Mouse (Mus musculus) forebrain, embryonic 16.5 days (tissue): ENCODE data around the gene Scamp4. TPM values are rescaled to one million over a fixed set of nuclear protein-coding genes. Genes with fewer than 3 reads are reported as not detected.

Source experiments
- ATAC-seq: fragments of 200-750 bp; cut with Nextera tagmentation; 2 replicates; pipeline ENCODE4 v1.8.0; 2017; ENCODE audit warnings: mild to moderate bottlenecking, moderate library complexity
- H3K27ac ChIP-seq: fragments of 300-500 bp; sonication (generic); 2 replicates; pipeline ENCODE4 v1.5.1; 2014; ENCODE audit warnings: low read length, control low read depth
- H3K27me3 ChIP-seq: fragments of 300-500 bp; sonication (generic); replicated peaks from 2 replicates; pipeline ENCODE4 v1.6.1; 2014; ENCODE audit warnings: low read length; ENCODE audit not compliant: control insufficient read depth, insufficient read depth
- H3K36me3 ChIP-seq: fragments of 300-500 bp; sonication (generic); 2 replicates; pipeline ENCODE4 v1.6.1; 2014; ENCODE audit not compliant: control insufficient read depth, insufficient read depth
- H3K4me1 ChIP-seq: fragments of 300-500 bp; sonication (generic); replicated peaks from 2 replicates; pipeline ENCODE4 v1.6.1; 2014; ENCODE audit warnings: low read length; ENCODE audit not compliant: control insufficient read depth, insufficient read depth
- H3K4me2 ChIP-seq: fragments of 300-500 bp; sonication (generic); 2 replicates; pipeline ENCODE4 v1.6.1; 2014; ENCODE audit warnings: mild to moderate bottlenecking, low read length, control low read depth
- H3K4me3 ChIP-seq: fragments of 300-500 bp; sonication (generic); replicated peaks from 2 replicates; pipeline ENCODE4 v1.5.1; 2014; ENCODE audit warnings: mild to moderate bottlenecking, low read length, control low read depth
- H3K9ac ChIP-seq: fragments of 300-500 bp; sonication (generic); replicated peaks from 2 replicates; pipeline ENCODE4 v1.6.1; 2014; ENCODE audit warnings: low read depth, low read length, control low read depth
- H3K9me3 ChIP-seq: fragments of 300-500 bp; sonication (generic); 2 replicates; pipeline ENCODE4 v1.6.1; 2016; ENCODE audit warnings: low read length; ENCODE audit not compliant: control insufficient read depth
- WGBS: fragments of 180-500 bp; shearing (Covaris S2); extraction: QIAGEN DNeasy Blood & Tissue Kit; methylation state at CpG from one replicate; pipeline ENCODE4 v1.1.7; 2014; 5-methylcytosine and 5-hydroxymethylcytosine counted together
- polyA plus RNA-seq: library from polyadenylated mRNA; unstranded; fragments of >200 nt; fragmentation: Nextera tagmentation; extraction: Ambion mirVana; gene quantifications from 2 replicates; pipeline ENCODE4 v1.2.1, GENCODE M21; 2015

The Scamp4 gene
- polyA plus RNA-seq, 1 experiment from 2014 or later, result 77.2 TPM

DNA sequence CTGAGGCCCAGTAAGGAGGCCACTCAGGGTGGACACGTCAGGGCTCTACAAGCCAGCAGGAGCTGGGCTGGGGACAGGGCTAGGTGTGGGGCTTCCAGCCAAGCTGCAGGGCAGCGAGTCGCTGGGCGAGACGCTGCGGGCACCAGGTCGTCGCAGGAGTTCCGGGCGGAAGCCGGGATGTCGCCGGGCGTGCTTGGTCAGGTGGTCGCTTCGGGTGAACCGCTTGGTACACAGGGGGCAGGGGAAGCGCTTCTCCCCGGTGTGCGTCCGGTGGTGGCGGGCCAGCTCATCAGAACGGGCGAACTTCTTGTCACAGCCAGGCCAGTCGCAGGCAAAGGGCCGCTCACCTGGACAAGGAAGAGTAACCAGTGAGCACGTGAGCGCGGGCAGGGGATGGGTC is 33.8 kb upstream of the Scamp4 start:
- Histone ChIP-seq H3K27me3 (no peaks in the 10 kb centered on the region), H3K4me2 (no peak overlapping the region), H3K4me3 (no peak overlapping the region), H3K9me3 (no peaks in the 10 kb centered on the region), H3K36me3 (no peaks in the 10 kb centered on the region), H3K27ac (no peak overlapping the region), H3K4me1 (peaks cover 42% of the 10 kb centered on the region), H3K9ac (no peak overlapping the region)
- no peak for ATAC-seq
- 95% methylated on average over 29 of the region's 29 CpGs for WGBS

DNA sequence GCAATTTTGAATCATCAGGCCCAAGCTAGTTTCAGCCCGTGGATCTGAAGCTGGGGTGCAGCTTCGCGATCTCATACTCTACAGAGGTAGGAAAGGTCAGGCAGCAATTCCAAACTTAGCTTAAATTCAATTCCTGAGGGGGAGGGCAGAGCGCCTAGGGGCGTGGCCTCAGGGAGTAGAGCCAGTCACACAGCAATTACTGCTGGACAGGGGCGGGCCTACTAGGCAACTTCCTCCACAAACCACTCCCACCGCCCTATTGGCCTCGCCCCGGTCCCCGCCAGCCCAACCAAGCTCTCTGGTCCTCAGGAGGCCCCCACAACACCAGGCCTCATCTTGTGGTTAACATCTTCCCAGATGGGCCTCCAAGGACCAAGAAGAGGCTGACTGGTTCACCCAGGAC is 33.0 kb upstream of the Scamp4 start:
- no peak overlapping the region for H3K27ac ChIP-seq
- H3K4me3 ChIP-seq, result no peak overlapping the region
- ATAC-seq, result no peak
- no peaks in the 10 kb centered on the region for H3K9me3 ChIP-seq
- no peaks in the 10 kb centered on the region for H3K36me3 ChIP-seq
- H3K27me3 ChIP-seq, result no peaks in the 10 kb centered on the region
- peaks cover 48% of the 10 kb centered on the region for H3K4me1 ChIP-seq
- H3K4me2 ChIP-seq, result no peak overlapping the region
- 44% methylated on average over 10 of the region's 10 CpGs for WGBS
- no peak overlapping the region for H3K9ac ChIP-seq

GRCm38 (mm10) chr10:80570419-80570818 is 32.3 kb upstream of the Scamp4 start:
- Histone ChIP-seq H3K9me3 (no peaks in the 10 kb centered on the region), H3K4me3 (no peak overlapping the region), H3K9ac (peak overlapping the region; percentile 46; the same call in 1 of the 2 replicates), H3K27me3 (no peaks in the 10 kb centered on the region), H3K4me2 (no peak overlapping the region), H3K4me1 (peaks cover 55% of the 10 kb centered on the region), H3K27ac (0 out of 2 replicates have a peak overlapping the region, but pooled peaks have one; percentile 10), H3K36me3 (no peaks in the 10 kb centered on the region)
- WGBS, result 91% methylated on average over 10 of the region's 10 CpGs
- no peak for ATAC-seq

- peak overlapping the region; percentile 46 for H3K9ac ChIP-seq
- H3K27ac ChIP-seq, result 0 out of 2 replicates have a peak overlapping the region, but pooled peaks have one; percentile 10
- no peak for ATAC-seq
- peak overlapping the region; percentile 6; the same call in 1 of the 2 replicates for H3K4me3 ChIP-seq
- H3K4me2 ChIP-seq, result peak overlapping the region; percentile 36
- no peaks in the 10 kb centered on the region for H3K36me3 ChIP-seq
- peaks cover 58% of the 10 kb centered on the region for H3K4me1 ChIP-seq
- H3K27me3 ChIP-seq, result no peaks in the 10 kb centered on the region
- H3K9me3 ChIP-seq, result no peaks in the 10 kb centered on the region
- 17% methylated on average over 30 of the region's 30 CpGs for WGBS
Measured at GRCm38 (mm10) chr10:80570871-80571836, 31.5 kb upstream of the Scamp4 start.

DNA sequence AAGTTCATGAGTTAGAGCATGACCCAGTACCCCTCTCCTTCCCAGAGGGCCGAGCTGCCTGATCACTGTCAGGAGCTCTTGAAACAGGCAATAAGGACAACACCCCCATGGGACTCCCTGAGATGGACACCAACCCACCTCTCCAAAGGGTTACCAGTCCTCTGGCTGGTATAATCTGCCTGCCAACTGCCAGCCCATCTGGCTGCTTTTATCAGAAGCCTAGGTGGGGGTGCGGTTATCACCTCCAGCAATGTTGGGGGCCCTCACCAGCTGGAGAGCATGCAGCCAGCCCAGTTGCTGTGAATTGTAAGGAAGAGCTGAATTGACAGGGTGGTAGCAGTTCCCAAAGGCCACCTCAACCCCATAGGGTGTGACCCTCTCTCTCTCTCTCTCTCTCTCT is 30.2 kb upstream of the Scamp4 start:
- Histone ChIP-seq H3K9ac (no peak overlapping the region), H3K27me3 (no peaks in the 10 kb centered on the region), H3K27ac (no peak overlapping the region), H3K4me3 (no peak overlapping the region), H3K9me3 (no peaks in the 10 kb centered on the region), H3K4me2 (no peak overlapping the region), H3K36me3 (no peaks in the 10 kb centered on the region), H3K4me1 (peaks cover 46% of the 10 kb centered on the region)
- 80% methylated on average over 2 of the region's 2 CpGs for WGBS
- no peak for ATAC-seq

DNA sequence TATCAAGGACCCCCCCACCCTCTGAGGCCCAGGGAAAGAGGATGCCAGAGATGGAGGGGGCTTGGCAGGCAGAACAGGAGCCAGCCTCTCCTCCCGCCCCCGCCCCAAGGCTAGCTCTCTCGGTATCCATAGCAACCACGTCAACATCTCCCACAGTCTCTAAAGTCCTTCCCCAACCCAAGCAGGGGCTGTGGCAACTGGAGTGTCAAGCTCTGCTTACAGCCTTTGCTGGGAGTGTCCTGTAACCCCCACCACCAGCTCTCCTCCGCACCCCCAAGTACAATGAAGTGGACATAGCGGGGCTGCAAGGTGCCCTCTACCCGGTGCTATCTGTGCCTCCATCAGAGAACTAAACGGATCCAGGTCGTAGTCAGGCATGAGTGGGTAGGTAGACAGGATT is 28.7 kb upstream of the Scamp4 start:
- no peak overlapping the region for H3K4me3 ChIP-seq
- peaks cover 56% of the 10 kb centered on the region for H3K4me1 ChIP-seq
- no peaks in the 10 kb centered on the region for H3K36me3 ChIP-seq
- no peak overlapping the region; the same call in 1 of the 2 replicates for H3K4me2 ChIP-seq
- no peaks in the 10 kb centered on the region for H3K9me3 ChIP-seq
- 61% methylated on average over 9 of the region's 9 CpGs for WGBS
- no peak overlapping the region for H3K27ac ChIP-seq
- no peaks in the 10 kb centered on the region for H3K27me3 ChIP-seq
- ATAC-seq, result no peak
- no peak overlapping the region for H3K9ac ChIP-seq

DNA sequence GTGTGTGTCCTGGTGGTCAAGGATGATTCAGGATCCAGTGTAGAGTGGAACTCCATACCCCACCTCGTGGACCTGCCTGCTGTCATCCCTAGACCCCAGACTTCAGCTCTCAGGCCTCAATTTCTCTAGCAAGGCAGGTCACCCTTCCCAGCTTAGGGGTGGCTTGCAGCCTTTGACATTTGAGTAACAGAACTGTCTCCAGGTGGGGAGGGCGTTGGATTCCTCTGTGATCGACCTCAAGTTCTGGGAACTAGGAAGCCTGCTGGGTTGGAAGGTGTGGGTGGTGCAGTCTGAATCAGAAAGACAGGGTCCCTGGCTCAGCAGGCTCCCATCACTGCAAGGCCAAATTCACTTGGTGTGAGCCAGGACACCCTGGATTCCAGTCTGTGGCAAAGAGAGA is 27.8 kb upstream of the Scamp4 start:
- Histone ChIP-seq H3K4me2 (no peak overlapping the region), H3K4me3 (no peak overlapping the region), H3K9ac (no peak overlapping the region), H3K9me3 (no peaks in the 10 kb centered on the region), H3K27me3 (no peaks in the 10 kb centered on the region), H3K36me3 (no peaks in the 10 kb centered on the region), H3K4me1 (peaks cover 56% of the 10 kb centered on the region), H3K27ac (no peak overlapping the region)
- no peak for ATAC-seq
- WGBS, result 87% methylated on average over 3 of the region's 3 CpGs

DNA sequence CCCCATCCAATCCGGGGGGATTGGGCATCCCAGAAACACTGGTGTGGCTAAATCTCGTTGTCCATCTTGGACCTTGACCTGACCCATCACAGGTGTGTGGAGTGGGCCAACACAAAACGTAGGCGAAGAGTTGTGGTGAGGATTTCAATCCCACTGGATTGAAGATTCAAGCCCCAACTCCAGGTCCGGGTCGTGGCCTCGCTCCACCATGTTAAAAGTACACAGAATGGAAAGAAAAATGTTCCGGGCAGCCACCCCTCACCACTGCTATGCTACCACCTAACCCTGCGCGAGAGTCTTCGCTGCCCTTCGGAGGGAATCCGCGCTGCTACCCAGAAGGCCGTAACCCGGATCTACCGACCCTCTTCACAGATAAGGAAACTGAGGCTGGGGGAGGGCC is 26.7 kb upstream of the Scamp4 start:
- peak overlapping the region; percentile 70 for H3K4me3 ChIP-seq

GRCm38 (mm10) chr10:80576351-80577194 is 26.1 kb upstream of the Scamp4 start:
- WGBS, result 0% methylated on average over 82 of the region's 96 CpGs
- Histone ChIP-seq H3K9me3 (no peaks in the 10 kb centered on the region), H3K36me3 (no peaks in the 10 kb centered on the region), H3K4me3 (peak overlapping the region; percentile 70), H3K27me3 (no peaks in the 10 kb centered on the region), H3K9ac (peak overlapping the region; percentile 65), H3K27ac (peak overlapping the region; percentile 89), H3K4me2 (peak overlapping the region; percentile 87), H3K4me1 (peaks cover 44% of the 10 kb centered on the region)
- ATAC-seq, result peak; percentile 0; the same call in 1 of the 2 replicates

More for the DNA sequence above, 26.7 kb upstream of the Scamp4 start:
- H3K4me1 ChIP-seq, result peaks cover 51% of the 10 kb centered on the region
- H3K9me3 ChIP-seq, result no peaks in the 10 kb centered on the region
- ATAC-seq, result no peak
- WGBS, result 19% methylated on average over 17 of the region's 17 CpGs
- no peak overlapping the region for H3K27ac ChIP-seq
- H3K4me2 ChIP-seq, result peak overlapping the region; percentile 87
- no peaks in the 10 kb centered on the region for H3K27me3 ChIP-seq
- peak overlapping the region; percentile 65 for H3K9ac ChIP-seq
- no peaks in the 10 kb centered on the region for H3K36me3 ChIP-seq
